Mouse (Mus musculus): ENCODE results near the gene Uba7. TPM values are rescaled to one million over a fixed set of nuclear protein-coding genes. Genes with fewer than 3 reads are reported as not detected.

Uba7 gene
- total RNA-seq (2022) = 10 to 100 TPM in 3 of 4 experiments, 1 to 10 TPM in 1; 8.8 to 20.8 (median 13.5) TPM

GRCm38 (mm10) chr9:107975399-107976386 is at the start of gene Uba7:
Gene Uba7, plus strand, starts transcription at chr9:107975505.
- DNase-seq (ENCODE audit: low spot score) = peak; percentile 86

- no peak for DNase-seq (ENCODE audit: low spot score)
Measured at GRCm38 (mm10) chr9:107926920-107927420, 48.3 kb upstream of the Uba7 start.

- no peak for DNase-seq (ENCODE audit: low spot score)
Measured at GRCm38 (mm10) chr9:107927749-107928148, 47.6 kb upstream of the Uba7 start.

GRCm38 (mm10) chr9:107928169-107928568 is 47.1 kb upstream of the Uba7 start, which contains the start of gene Actl11:
Gene Actl11, plus strand, starts transcription at chr9:107928469.
- DNase-seq (ENCODE audit: low spot score) = no peak

GRCm38 (mm10) chr9:107932221-107932620 is 43.1 kb upstream of the Uba7 start:
- no peak for DNase-seq (ENCODE audit: low spot score)

GRCm38 (mm10) chr9:107934146-107934545 is 41.2 kb upstream of the Uba7 start:
- no peak for DNase-seq (ENCODE audit: low spot score)

- DNase-seq (ENCODE audit: low spot score) = no peak
Measured at GRCm38 (mm10) chr9:107935374-107935773, 39.9 kb upstream of the Uba7 start, which contains the start of gene Camkv. Gene Camkv, plus strand, starts transcription at chr9:107935674.

- DNase-seq (ENCODE audit: low spot score) = no peak
Measured at GRCm38 (mm10) chr9:107935790-107936214, 39.5 kb upstream of the Uba7 start.

GRCm38 (mm10) chr9:107936215-107936822 is 39.0 kb upstream of the Uba7 start:
- DNase-seq (ENCODE audit: low spot score) = no peak

- no peak for DNase-seq (ENCODE audit: low spot score)
Measured at GRCm38 (mm10) chr9:107936831-107937230, 38.5 kb upstream of the Uba7 start.

GRCm38 (mm10) chr9:107947241-107948194 is 27.8 kb upstream of the Uba7 start:
- no peak for DNase-seq (ENCODE audit: low spot score)

GRCm38 (mm10) chr9:107949184-107949921 is 26.0 kb upstream of the Uba7 start:
- no peak for DNase-seq (ENCODE audit: low spot score)

- no peak for DNase-seq (ENCODE audit: low spot score)
Measured at GRCm38 (mm10) chr9:107949922-107950235, 25.4 kb upstream of the Uba7 start, which contains the start of gene Traip. Gene Traip, plus strand, starts transcription at chr9:107950136.

- peak; percentile 93 for DNase-seq (ENCODE audit: low spot score)
Measured at GRCm38 (mm10) chr9:107950460-107951355, 24.6 kb upstream of the Uba7 start.

- DNase-seq (ENCODE audit: low spot score) = no peak
Measured at GRCm38 (mm10) chr9:107955613-107956289, 19.6 kb upstream of the Uba7 start.

- no peak for DNase-seq (ENCODE audit: low spot score)
Measured at GRCm38 (mm10) chr9:107957141-107957540, 18.2 kb upstream of the Uba7 start.

GRCm38 (mm10) chr9:107959896-107960295 is 15.4 kb upstream of the Uba7 start:
- no peak for DNase-seq (ENCODE audit: low spot score)

- no peak for DNase-seq (ENCODE audit: low spot score)
Measured at GRCm38 (mm10) chr9:107960928-107961327, 14.4 kb upstream of the Uba7 start.

- DNase-seq (ENCODE audit: low spot score) = no peak
Measured at GRCm38 (mm10) chr9:107961351-107961762, 13.9 kb upstream of the Uba7 start.

Data from heart, adult 8-10 months (tissue).